Mouse (Mus musculus) layer of hippocampus, adult 8-10 months (tissue): ENCODE measurements around the gene Trem2. TPM values are rescaled to one million over a fixed set of nuclear protein-coding genes. Genes with fewer than 3 reads are reported as not detected.
"Not testable (repeated sequence)": the region's sequence is repeated elsewhere in the genome, so short reads cannot be mapped to it uniquely, and the experiment has no call there.

ENCODE experiments used
- DNase-seq, 2 experiments: peaks; one replicate each; pipeline ENCODE4 v3.0.0; 2022; ENCODE audit warnings: low spot score in 2 of 2
- total RNA-seq, 4 experiments: library from RNA; stranded (reverse); gene quantifications; 2 replicates each; pipeline ENCODE4 v1.2.4; 2022

Gene Trem2
- total RNA-seq, 4 experiments from 2014 or later, result 12.2 to 201 (median 95.9) TPM

DNA sequence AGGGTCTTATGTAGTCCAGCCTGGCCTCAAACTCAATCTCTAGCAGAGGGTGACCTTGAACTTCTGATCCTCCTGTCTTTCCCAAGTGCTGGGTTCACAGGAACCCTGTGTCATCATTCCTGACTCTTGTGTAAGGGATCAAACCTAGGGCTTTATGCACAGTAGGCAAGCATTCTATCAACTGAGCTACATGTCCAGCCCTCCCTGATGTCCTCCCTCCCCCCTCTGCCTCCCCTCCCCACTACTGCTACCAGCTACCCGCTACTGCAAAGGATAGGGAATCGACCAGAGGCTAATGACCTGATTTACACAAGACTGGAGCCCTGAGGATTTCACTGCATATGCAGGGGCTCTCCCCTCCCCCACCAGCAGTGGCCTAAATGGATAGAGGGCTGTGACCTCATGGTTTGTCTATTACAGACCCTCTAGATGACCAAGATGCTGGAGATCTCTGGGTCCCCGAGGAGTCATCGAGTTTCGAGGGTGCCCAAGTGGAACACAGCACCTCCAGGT is 4.5 kb downstream of the Trem2 start:
- no peak for DNase-seq

GRCm38 (mm10) chr17:48352976-48353375 is 6.8 kb downstream of the Trem2 start:
- not testable (repeated sequence) for DNase-seq

- no peak for DNase-seq
Measured at GRCm38 (mm10) chr17:48355822-48356221, 9.6 kb downstream of the Trem2 start.

GRCm38 (mm10) chr17:48357892-48358291 is 11.7 kb downstream of the Trem2 start:
- no peak for DNase-seq

DNA sequence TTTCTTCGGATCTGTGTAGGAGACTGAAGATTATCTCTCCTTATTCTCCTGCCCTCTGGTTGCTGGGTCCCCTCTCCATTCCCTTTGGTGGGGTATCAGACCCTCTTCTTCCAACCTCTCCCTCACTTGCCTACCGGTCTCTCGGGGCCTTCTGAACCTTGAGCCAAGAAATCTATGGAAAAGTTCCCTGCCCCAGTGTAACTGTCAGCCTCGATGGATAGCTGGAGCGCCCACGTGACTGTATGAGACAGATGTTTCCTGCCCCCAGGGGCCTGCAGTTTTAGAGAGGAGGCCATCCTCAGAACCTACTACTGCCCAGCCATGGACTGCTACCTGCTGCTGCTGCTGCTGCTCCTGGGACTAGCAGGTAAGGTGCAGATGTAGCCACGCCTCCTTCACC is 13.4 kb downstream of the Trem2 start, which contains the start of gene Treml1:
Gene Treml1, plus strand, starts transcription at position 301 of the 400 bp plus-strand sequence.
- DNase-seq, result no peak

DNA sequence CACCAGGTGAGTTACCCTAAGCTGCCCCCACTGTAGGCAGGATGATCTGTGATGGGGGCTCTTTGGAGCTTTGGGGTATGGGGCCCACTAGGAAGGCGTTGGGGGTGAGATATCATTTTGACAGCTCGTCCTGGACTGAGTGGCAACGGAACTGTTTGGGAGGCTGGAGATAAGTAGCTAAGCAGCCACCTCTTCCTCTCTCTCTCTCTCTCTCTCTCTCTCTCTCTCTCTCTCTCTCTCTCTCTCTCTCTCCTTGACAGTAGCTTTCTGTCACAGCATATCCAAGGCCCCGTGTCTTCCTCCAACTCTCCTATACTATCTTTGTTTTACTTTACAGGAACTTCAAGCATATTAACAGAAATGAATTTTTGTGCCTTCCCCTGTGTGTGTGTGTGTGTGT is 14.3 kb downstream of the Trem2 start:
- no peak for DNase-seq

DNA sequence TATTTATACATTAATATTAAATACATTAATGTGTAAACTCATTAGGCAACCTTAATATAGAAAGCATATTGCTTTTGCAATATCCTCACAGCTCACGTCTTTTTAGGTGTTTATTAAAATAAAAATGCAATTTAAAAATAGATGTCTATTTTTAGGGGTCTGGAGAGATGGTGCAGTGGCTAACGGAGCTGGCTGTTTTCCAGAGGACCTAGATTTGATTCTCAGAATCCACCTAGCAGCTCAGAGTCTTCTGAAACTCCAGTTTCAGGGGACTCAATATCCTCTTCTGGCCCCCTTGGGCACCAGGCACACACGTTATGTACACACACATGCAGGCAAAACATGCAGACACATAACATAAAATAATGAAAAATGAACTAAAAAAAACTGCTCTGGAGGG is 16.1 kb downstream of the Trem2 start:
- no peak for DNase-seq

DNA sequence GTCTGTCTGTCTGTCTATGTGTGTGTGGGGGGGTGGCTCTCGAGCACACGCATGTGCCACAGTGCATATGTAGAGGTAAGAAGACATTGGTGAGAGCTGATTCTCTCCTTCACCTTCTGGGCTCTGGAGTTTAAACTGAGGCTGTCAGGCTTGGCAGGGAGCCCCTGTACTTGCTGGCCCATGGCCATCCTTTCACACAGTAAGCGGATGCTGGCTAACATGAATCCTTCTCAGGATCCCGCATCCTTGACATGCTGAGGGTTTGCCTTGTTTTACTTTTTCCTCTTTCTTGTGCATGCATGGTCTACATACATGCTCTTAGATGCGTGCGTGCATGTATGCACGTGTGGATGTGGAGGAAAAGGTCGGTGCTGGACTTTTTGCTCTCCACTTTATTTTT is 16.8 kb downstream of the Trem2 start:
- DNase-seq, result peak in 1 of 2 experiments; percentile 26

- no peak for DNase-seq
Measured at GRCm38 (mm10) chr17:48363421-48363965, 17.3 kb downstream of the Trem2 start.

DNA sequence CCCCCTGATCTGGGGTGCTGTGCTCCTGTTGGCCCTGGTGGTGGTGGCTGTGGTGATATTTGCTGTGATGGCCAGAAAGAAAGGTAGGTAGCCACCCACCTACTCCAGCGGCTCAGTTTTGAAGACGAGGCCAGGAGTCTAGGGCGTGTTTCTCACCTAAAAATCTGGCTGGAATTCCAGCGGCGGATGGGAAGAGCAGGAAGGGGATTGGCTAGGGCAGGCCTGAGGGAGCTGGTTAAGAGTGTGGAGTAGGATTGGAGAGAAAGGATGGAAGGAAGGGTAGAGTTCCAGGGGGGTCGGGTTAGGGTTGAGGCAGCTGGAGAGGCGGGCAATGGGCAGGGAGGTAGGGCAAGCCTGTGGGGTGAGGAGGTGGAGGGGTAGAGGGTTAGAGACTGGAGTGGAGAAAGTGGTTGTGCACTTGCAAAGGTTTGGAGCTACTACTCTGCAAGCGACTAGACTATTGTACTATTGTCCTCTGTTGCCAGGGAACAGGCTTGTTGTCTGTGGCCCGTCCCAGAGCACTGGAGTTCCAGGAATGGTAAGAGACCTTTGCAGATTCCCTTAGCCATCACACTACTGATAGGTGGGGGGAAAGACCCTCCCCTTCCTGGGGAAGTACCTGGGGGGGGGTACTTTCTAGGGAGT is 19.4 kb downstream of the Trem2 start:
- no peak for DNase-seq

GRCm38 (mm10) chr17:48366806-48367205 is 20.6 kb downstream of the Trem2 start:
- DNase-seq, result no peak

GRCm38 (mm10) chr17:48371621-48372020 is 25.4 kb downstream of the Trem2 start:
- no peak for DNase-seq

DNA sequence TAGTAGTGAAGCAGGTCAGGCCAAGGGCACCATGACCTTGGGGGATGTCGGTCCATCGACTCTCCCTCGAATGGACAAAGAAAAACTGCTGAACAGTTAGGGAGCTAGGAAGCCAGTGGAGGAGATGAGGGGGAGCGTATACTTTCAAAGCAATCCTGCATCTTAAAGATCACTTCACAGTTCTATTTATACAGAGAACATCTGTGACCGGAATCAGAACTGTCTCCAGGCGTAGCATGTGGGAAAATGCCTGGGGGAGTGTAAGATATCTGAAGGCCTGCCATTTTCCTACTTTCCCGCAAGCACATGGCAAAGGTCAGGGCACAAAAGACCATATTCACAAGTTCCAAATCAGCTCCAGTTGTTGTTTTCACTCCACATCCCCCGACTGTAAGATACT is 26.8 kb downstream of the Trem2 start:
- no peak for DNase-seq

GRCm38 (mm10) chr17:48376102-48376501 is 29.9 kb downstream of the Trem2 start:
- no peak for DNase-seq

DNA sequence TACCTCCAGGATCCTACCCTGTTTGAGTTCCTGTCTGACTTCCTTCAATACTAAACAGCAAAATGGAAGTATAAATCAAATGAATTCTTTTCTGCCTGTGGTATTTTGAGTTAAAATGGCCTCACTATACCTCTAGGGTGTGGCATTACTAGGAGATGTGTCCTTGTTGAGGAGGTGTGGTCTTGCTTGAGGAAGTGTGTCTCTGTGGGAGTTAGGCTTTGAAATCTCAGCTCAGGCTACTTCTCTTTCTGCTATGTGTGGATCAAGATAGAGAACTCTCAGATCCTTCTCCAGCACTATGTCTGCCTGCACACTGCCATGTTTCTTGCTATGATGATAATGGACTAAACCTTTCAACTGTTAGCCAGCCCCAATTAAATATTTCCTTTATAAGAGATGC is 32.8 kb downstream of the Trem2 start:
- DNase-seq, result no peak

DNA sequence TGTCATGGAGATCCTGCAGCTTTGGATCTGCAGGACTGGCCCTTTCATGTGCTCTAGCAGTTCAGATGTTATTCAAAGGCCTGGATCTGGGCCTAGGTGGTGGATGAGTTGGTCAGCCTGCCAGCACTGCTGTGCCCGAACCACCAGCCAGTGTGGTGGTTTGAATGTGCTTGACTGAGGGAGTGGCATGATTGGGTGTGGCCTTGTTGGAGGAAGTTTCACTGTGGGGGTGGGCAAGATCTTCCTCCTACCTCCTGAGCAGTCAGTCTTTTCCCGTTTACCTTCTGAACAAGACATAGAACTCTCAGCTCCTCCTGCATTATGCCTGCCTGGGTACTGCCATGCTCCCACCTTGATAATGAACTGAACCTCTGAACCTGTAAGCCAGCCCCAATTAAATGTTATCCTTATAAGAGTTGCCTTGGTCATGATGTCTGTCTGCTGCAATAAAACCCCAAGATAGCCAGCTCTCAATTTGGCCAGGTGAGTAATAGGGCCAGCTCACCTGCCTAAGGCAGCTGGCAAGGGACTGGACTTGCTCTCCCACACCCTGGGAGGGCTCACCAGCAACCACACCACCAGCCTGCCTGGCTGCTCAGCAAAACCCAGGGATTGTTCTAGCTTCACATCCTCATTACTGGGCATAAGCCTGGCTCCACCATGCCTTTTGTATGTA is 39.7 kb downstream of the Trem2 start:
- no peak for DNase-seq

GRCm38 (mm10) chr17:48388666-48389065 is 42.5 kb downstream of the Trem2 start:
- DNase-seq, result no peak

- no peak for DNase-seq
Measured at GRCm38 (mm10) chr17:48389442-48389841, 43.2 kb downstream of the Trem2 start.

GRCm38 (mm10) chr17:48391446-48391845 is 45.2 kb downstream of the Trem2 start:
- DNase-seq, result no peak

- DNase-seq, result peak in 1 of 2 experiments; percentile 33
Measured at GRCm38 (mm10) chr17:48392616-48393015, 46.4 kb downstream of the Trem2 start.

DNA sequence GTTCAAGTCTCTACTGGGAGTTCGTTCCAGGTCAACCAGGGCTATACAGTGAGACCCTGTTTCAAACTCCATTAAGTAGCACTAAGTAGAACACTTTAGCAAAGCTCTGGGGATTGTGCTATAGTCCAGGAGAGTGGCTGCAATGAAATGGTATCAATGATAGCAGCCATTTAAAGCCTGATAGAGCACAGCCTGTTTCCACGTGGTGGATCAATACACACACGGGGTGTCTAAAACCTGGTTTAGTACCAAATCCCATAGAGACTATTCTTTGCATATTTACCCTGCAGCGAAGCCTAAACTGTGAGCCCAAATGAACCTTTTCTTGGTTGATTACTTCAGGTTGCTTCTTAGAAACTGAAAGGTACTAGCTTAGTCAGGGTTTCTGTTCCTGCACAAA is 55.5 kb downstream of the Trem2 start:
- DNase-seq, result no peak

DNA sequence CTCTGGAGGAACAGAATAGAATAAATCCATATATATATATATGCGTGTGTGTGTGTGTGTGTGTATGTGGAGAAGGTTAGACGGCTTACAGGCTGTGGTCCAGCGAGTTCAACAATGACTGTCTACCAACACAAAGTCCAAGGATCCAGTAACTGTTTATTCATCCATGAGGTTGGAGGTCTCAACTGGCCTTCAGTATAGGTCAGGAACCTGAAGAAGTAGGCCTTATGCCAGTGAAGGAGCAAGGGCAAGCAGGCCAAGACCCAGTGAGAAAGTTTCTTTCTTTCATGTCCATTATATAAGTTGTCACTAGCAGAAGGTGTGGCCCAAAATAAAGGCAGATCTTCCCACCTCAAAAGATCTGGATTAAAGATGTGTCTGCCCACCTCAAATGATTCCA is 56.5 kb downstream of the Trem2 start:
- no peak for DNase-seq
